Mouse (Mus musculus) heart, postnatal 0 days (tissue): ENCODE data around the gene Syncrip.

Experiments
- CTCF ChIP-seq: IDR thresholded peaks from 2 replicates; pipeline ENCODE4 v1.5.1; 2016; ENCODE audit warnings: antibody characterized with exemption, control low read depth, low read depth
- EP300 ChIP-seq: IDR thresholded peaks from 2 replicates; pipeline ENCODE4 v1.6.1; 2016; ENCODE audit warnings: antibody characterized with exemption, low read depth

DNA sequence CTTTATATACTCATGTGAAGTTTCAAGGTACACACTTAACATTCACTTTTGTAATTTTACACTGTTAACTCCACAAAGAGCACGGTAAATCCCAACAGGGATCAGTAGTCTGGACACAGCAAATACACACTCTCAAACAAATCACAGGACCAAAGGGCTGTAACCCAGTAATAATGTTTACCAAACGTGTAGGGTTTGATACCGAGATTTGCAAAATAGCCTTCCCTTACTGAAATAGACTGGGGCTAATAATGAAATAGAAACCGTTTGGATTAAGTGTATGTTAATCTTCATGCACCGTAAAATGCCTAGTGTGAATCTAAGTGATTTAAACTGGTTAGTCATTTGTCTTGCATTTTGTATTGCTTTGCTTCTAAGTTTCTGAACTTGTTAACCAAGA lies 42.4 kb downstream of the Syncrip start:
- TF ChIP-seq CTCF (no peak), EP300 (no peak)
